Mouse (Mus musculus): Measurements from ENCODE around the gene Car15. TPM values are rescaled to one million over a fixed set of nuclear protein-coding genes. Genes with fewer than 3 reads are reported as not detected.

Gene Car15
- polyA plus RNA-seq, 1 experiment = 1.2 TPM

DNA sequence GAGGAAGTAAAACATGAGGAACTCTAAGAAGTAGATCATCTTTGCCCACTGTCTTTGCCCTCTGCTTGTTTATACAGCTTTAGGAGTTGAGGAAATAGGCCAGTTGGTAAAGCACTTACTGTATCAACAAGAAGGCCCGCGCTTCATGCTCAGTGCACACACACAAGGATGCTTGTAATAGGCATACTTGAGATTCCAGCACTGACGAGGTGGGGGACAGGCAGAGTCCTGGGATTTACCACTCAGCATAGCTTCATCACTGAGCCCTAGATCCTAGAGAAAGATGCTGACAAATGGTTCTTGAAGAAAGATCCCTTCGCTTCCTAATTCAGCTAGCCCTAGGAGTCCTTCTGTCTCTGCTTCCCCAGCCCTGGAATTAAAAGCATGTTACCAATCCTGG lies 25.0 kb downstream of the Car15 start:
- Histone ChIP-seq H3K79me2 (ENCODE audit: control insufficient read depth, insufficient read depth) (no peaks in the 10 kb centered on the region), H3K36me3 (ENCODE audit: control insufficient read depth, insufficient read depth) (no peaks in the 10 kb centered on the region)
- TF ChIP-seq REST (IDR thresholded peaks at IDR 0.05; ENCODE audit: insufficient read depth, insufficient read length) (no peak), USF1 (IDR thresholded peaks at IDR 0.05; ENCODE audit: low read depth) (no peak), CEBPB (IDR thresholded peaks at IDR 0.05; ENCODE audit: insufficient read depth, poor library complexity, severe bottlenecking) (no peak), SRF (IDR thresholded peaks at IDR 0.05; ENCODE audit: control insufficient read depth, insufficient read length, low read depth) (no peak), MAX (IDR thresholded peaks at IDR 0.05; ENCODE audit: low read depth) (no peak), E2F4 (IDR thresholded peaks at IDR 0.05; ENCODE audit: insufficient read depth) (no peak), TCF3 (IDR thresholded peaks at IDR 0.05; ENCODE audit: insufficient read length, low read depth) (no peak), MYOD1 (IDR thresholded peaks at IDR 0.05; ENCODE audit: control insufficient read depth in 1 of 3, insufficient read length in 2 of 3, low read depth in 2 of 3) (no peak), TCF12 (IDR thresholded peaks at IDR 0.05; ENCODE audit: insufficient read depth, poor library complexity, severe bottlenecking) (no peak), POLR2AphosphoS2 (IDR thresholded peaks at IDR 0.05; ENCODE audit: insufficient read length, low read depth) (no peak), POLR2A (IDR thresholded peaks at IDR 0.05; ENCODE audit: insufficient read length, low read depth) (no peak), MYOG (IDR thresholded peaks at IDR 0.05; ENCODE audit: control insufficient read depth in 1 of 3, insufficient read depth in 1 of 3, insufficient read length in 2 of 3, low read depth in 2 of 3) (no peak)

DNA sequence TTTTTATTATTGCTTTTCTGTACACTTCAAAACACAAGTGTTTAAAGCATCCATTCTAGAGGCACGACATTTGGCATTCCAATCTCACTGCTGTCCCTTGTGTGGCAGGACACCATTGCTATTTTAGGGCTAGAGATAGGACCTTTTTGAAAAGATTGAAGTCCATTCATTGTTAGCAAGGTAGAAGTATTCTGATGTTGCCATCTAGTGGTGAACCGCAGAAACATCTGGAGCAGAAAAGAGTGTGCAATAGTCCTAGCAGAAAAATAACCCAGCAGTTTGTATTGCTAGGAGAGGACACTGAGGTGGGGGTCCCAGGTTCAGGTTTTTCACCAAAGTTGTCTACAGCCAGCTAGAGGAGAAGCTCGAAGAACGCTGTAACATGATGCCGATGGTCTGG lies 26.0 kb downstream of the Car15 start:
- H3K4me2 ChIP-seq (ENCODE audit: low read depth) = no peak overlapping the region
- H3K36me3 ChIP-seq (ENCODE audit: control insufficient read depth, insufficient read depth) = no peaks in the 10 kb centered on the region
- H3K79me2 ChIP-seq (ENCODE audit: control insufficient read depth, insufficient read depth) = no peaks in the 10 kb centered on the region
- H3K4me3 ChIP-seq = no peak overlapping the region
- H3K27me3 ChIP-seq (ENCODE audit: control insufficient read depth, insufficient read depth, insufficient read length) = no peaks in the 10 kb centered on the region
- H3ac ChIP-seq (ENCODE audit: control insufficient read depth, insufficient read length) = no peak overlapping the region
- no peak for TF ChIP-seq TCF12 (IDR thresholded peaks at IDR 0.05; ENCODE audit: insufficient read depth, poor library complexity, severe bottlenecking)
- TF ChIP-seq MYOD1 (IDR thresholded peaks at IDR 0.05; ENCODE audit: control insufficient read depth in 1 of 3, insufficient read length in 2 of 3, low read depth in 2 of 3) = no peak
- TF ChIP-seq POLR2A (IDR thresholded peaks at IDR 0.05; ENCODE audit: insufficient read length, low read depth) = no peak
- no peak for TF ChIP-seq MYOG (IDR thresholded peaks at IDR 0.05; ENCODE audit: control insufficient read depth in 1 of 3, insufficient read depth in 1 of 3, insufficient read length in 2 of 3, low read depth in 2 of 3)
- TF ChIP-seq CEBPB (IDR thresholded peaks at IDR 0.05; ENCODE audit: insufficient read depth, poor library complexity, severe bottlenecking) = no peak
- TF ChIP-seq USF1 (IDR thresholded peaks at IDR 0.05; ENCODE audit: low read depth) = no peak
- TF ChIP-seq TCF3 (IDR thresholded peaks at IDR 0.05; ENCODE audit: insufficient read length, low read depth) = no peak
- TF ChIP-seq POLR2AphosphoS2 (IDR thresholded peaks at IDR 0.05; ENCODE audit: insufficient read length, low read depth) = no peak
- no peak for TF ChIP-seq SRF (IDR thresholded peaks at IDR 0.05; ENCODE audit: control insufficient read depth, insufficient read length, low read depth)

More for the DNA sequence above, 25.0 kb downstream of the Car15 start:
- Histone ChIP-seq H3K4me2 (ENCODE audit: low read depth) (no peak overlapping the region), H3K4me3 (no peak overlapping the region), H3K27me3 (ENCODE audit: control insufficient read depth, insufficient read depth, insufficient read length) (no peaks in the 10 kb centered on the region), H3ac (ENCODE audit: control insufficient read depth, insufficient read length) (no peak overlapping the region)

GRCm38 (mm10) chr16:17809711-17810110 lies 28.5 kb downstream of the Car15 start:
- TF ChIP-seq USF1 (IDR thresholded peaks at IDR 0.05; ENCODE audit: low read depth) (no peak), MYOD1 (IDR thresholded peaks at IDR 0.05; ENCODE audit: control insufficient read depth in 1 of 3, insufficient read length in 2 of 3, low read depth in 2 of 3) (no peak), MYOG (IDR thresholded peaks at IDR 0.05; ENCODE audit: control insufficient read depth in 1 of 3, insufficient read depth in 1 of 3, insufficient read length in 2 of 3, low read depth in 2 of 3) (no peak), MAX (IDR thresholded peaks at IDR 0.05; ENCODE audit: low read depth) (no peak), E2F4 (IDR thresholded peaks at IDR 0.05; ENCODE audit: insufficient read depth) (no peak), TCF12 (IDR thresholded peaks at IDR 0.05; ENCODE audit: insufficient read depth, poor library complexity, severe bottlenecking) (no peak), SRF (IDR thresholded peaks at IDR 0.05; ENCODE audit: control insufficient read depth, insufficient read length, low read depth) (no peak), CEBPB (IDR thresholded peaks at IDR 0.05; ENCODE audit: insufficient read depth, poor library complexity, severe bottlenecking) (no peak), POLR2AphosphoS2 (IDR thresholded peaks at IDR 0.05; ENCODE audit: insufficient read length, low read depth) (no peak), TCF3 (IDR thresholded peaks at IDR 0.05; ENCODE audit: insufficient read length, low read depth) (no peak)
- Histone ChIP-seq H3K4me3 (no peak overlapping the region), H3K36me3 (ENCODE audit: control insufficient read depth, insufficient read depth) (peaks cover 4% of the 10 kb centered on the region), H3ac (ENCODE audit: control insufficient read depth, insufficient read length) (no peak overlapping the region), H3K4me2 (ENCODE audit: low read depth) (peak overlapping the region; percentile 61), H3K79me2 (ENCODE audit: control insufficient read depth, insufficient read depth) (no peaks in the 10 kb centered on the region), H3K27me3 (ENCODE audit: control insufficient read depth, insufficient read depth, insufficient read length) (no peaks in the 10 kb centered on the region)

GRCm38 (mm10) chr16:17809125-17809524 lies 29.0 kb downstream of the Car15 start:
- Histone ChIP-seq H3ac (ENCODE audit: control insufficient read depth, insufficient read length) (no peak overlapping the region), H3K4me3 (no peak overlapping the region), H3K4me2 (ENCODE audit: low read depth) (peak overlapping the region; percentile 61), H3K27me3 (ENCODE audit: control insufficient read depth, insufficient read depth, insufficient read length) (no peaks in the 10 kb centered on the region), H3K79me2 (ENCODE audit: control insufficient read depth, insufficient read depth) (no peaks in the 10 kb centered on the region), H3K36me3 (ENCODE audit: control insufficient read depth, insufficient read depth) (peaks cover 4% of the 10 kb centered on the region)
- TF ChIP-seq MYOG (IDR thresholded peaks at IDR 0.05; ENCODE audit: control insufficient read depth in 1 of 3, insufficient read depth in 1 of 3, insufficient read length in 2 of 3, low read depth in 2 of 3) (peak; percentile 33 to 81 (median 68)), CEBPB (IDR thresholded peaks at IDR 0.05; ENCODE audit: insufficient read depth, poor library complexity, severe bottlenecking) (no peak), MYOD1 (IDR thresholded peaks at IDR 0.05; ENCODE audit: control insufficient read depth in 1 of 3, insufficient read length in 2 of 3, low read depth in 2 of 3) (peak in 2 of 3 experiments; percentile 83 to 86), SRF (IDR thresholded peaks at IDR 0.05; ENCODE audit: control insufficient read depth, insufficient read length, low read depth) (peak; percentile 49), TCF3 (IDR thresholded peaks at IDR 0.05; ENCODE audit: insufficient read length, low read depth) (peak; percentile 63), POLR2AphosphoS2 (IDR thresholded peaks at IDR 0.05; ENCODE audit: insufficient read length, low read depth) (no peak), POLR2A (IDR thresholded peaks at IDR 0.05; ENCODE audit: insufficient read length, low read depth) (peak; percentile 35), TCF12 (IDR thresholded peaks at IDR 0.05; ENCODE audit: insufficient read depth, poor library complexity, severe bottlenecking) (peak; percentile 55), USF1 (IDR thresholded peaks at IDR 0.05; ENCODE audit: low read depth) (no peak), MAX (IDR thresholded peaks at IDR 0.05; ENCODE audit: low read depth) (peak; percentile 72), REST (IDR thresholded peaks at IDR 0.05; ENCODE audit: insufficient read depth, insufficient read length) (no peak), E2F4 (IDR thresholded peaks at IDR 0.05; ENCODE audit: insufficient read depth) (no peak)

Data from myocyte (in vitro differentiated cells).